Mouse (Mus musculus): ENCODE results near the gene Tmprss12. TPM values are rescaled to one million over a fixed set of nuclear protein-coding genes. Genes with fewer than 3 reads are reported as not detected.

The Tmprss12 gene
- not detected in 2 replicates for polyA plus RNA-seq (2012; rRNA removed)

- H3K4me3 ChIP-seq (ENCODE audit: low read depth, low read length) = no peak within 1 kb of the TSS
- WGBS = 96% methylated on average over 20 of the region's 20 CpGs
- no peaks in the 10 kb centered on the region for H3K36me3 ChIP-seq (ENCODE audit: control insufficient read depth, insufficient read depth, low read length)
- H3K27ac ChIP-seq (ENCODE audit: insufficient read depth, low read depth, low read length) = no peak within 1 kb of the TSS
- no peaks in the 10 kb centered on the region for H3K4me1 ChIP-seq (ENCODE audit: control insufficient read depth, insufficient read depth, insufficient read length, low read length)
- TF ChIP-seq POLR2A (IDR thresholded peaks at IDR 0.05; ENCODE audit: low read depth, low read length) (no peak), CTCF (IDR thresholded peaks at IDR 0.05; ENCODE audit: extremely low read depth, insufficient read length, insufficient replicate concordance, low read depth, low read length) (no peak)
- no peaks in the 10 kb centered on the region for H3K27me3 ChIP-seq (ENCODE audit: control insufficient read depth, insufficient read depth, low read length)
Observed at GRCm38 (mm10) chr15:100280626-100281025, at the start of gene Tmprss12. Tmprss12 (plus strand) TSS chr15:100280837.

DNA sequence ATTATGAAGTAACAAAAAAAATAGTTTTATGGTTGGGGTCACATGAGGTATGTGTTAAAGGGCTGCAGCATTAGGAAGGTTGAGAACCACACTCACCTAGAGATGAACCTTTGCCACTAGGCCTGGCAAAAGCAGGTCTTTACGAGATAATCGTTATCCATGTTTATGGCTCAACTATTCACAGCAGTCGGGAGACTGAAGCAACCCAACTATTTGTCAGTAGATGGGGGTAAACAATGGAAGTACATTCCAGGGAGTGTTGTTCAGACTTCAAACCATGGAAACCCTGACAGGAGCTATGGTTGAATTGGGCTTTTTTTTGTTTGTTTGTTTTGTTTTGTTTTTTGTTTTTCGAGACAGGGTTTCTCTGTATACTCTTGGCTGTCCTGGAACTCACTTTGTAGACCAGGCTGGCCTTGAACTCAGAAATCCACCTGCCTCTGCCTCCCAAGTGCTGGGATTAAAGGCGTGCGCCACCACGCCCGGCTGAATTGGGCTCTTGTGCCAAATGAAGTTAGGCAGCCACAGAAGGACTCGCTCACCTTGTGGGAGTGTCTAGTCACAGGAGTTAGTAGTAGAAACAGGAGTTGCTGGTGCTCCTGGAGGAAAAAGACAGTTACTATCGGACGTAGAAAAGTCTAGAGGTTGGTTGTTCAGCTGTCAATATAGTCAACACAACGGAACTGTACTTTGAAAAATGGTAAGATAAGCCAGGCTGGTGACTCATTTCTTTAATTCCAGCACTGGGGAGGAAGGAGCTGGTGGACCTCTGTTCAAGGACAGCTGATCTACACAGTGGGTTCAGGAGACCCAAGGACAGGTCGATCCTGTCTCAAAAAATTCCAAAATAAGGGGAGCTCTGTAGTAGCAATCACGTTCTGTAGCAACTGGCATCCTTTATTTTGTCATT is 48.8 kb upstream of the Tmprss12 start:
- H3K4me1 ChIP-seq (ENCODE audit: control insufficient read depth, insufficient read depth, insufficient read length, low read length) = peaks cover 11% of the 10 kb centered on the region; the same call in 1 of the 2 replicates
- H3K27ac ChIP-seq (ENCODE audit: insufficient read depth, low read depth, low read length) = peak overlapping the region; percentile 68
- no peak overlapping the region for H3K4me3 ChIP-seq (ENCODE audit: low read depth, low read length)
- peaks cover 25% of the 10 kb centered on the region for H3K36me3 ChIP-seq (ENCODE audit: control insufficient read depth, insufficient read depth, low read length)
- H3K27me3 ChIP-seq (ENCODE audit: control insufficient read depth, insufficient read depth, low read length) = no peaks in the 10 kb centered on the region
- 42% methylated on average over 14 of the region's 14 CpGs for WGBS
- TF ChIP-seq CTCF (IDR thresholded peaks at IDR 0.05; ENCODE audit: extremely low read depth, insufficient read length, insufficient replicate concordance, low read depth, low read length) = no peak

GRCm38 (mm10) chr15:100235208-100235965 is 45.2 kb upstream of the Tmprss12 start:
- TF ChIP-seq POLR2A (IDR thresholded peaks at IDR 0.05; ENCODE audit: low read depth, low read length) = no peak
- no peak for TF ChIP-seq CTCF (IDR thresholded peaks at IDR 0.05; ENCODE audit: extremely low read depth, insufficient read length, insufficient replicate concordance, low read depth, low read length)
- Histone ChIP-seq H3K27me3 (ENCODE audit: control insufficient read depth, insufficient read depth, low read length) (no peaks in the 10 kb centered on the region), H3K36me3 (ENCODE audit: control insufficient read depth, insufficient read depth, low read length) (peaks cover 40% of the 10 kb centered on the region), H3K4me3 (ENCODE audit: low read depth, low read length) (no peak overlapping the region), H3K27ac (ENCODE audit: insufficient read depth, low read depth, low read length) (no peak overlapping the region), H3K4me1 (ENCODE audit: control insufficient read depth, insufficient read depth, insufficient read length, low read length) (peaks cover 9% of the 10 kb centered on the region; the same call in 1 of the 2 replicates)
- WGBS = 82% methylated on average over 12 of the region's 12 CpGs

GRCm38 (mm10) chr15:100236952-100237351 is 43.7 kb upstream of the Tmprss12 start:
- 74% methylated on average over 6 of the region's 6 CpGs for WGBS
- Histone ChIP-seq H3K4me3 (ENCODE audit: low read depth, low read length) (no peak overlapping the region), H3K4me1 (ENCODE audit: control insufficient read depth, insufficient read depth, insufficient read length, low read length) (peaks cover 3% of the 10 kb centered on the region; the same call in 1 of the 2 replicates), H3K27me3 (ENCODE audit: control insufficient read depth, insufficient read depth, low read length) (no peaks in the 10 kb centered on the region), H3K27ac (ENCODE audit: insufficient read depth, low read depth, low read length) (no peak overlapping the region), H3K36me3 (ENCODE audit: control insufficient read depth, insufficient read depth, low read length) (peaks cover 45% of the 10 kb centered on the region)
- no peak for TF ChIP-seq CTCF (IDR thresholded peaks at IDR 0.05; ENCODE audit: extremely low read depth, insufficient read length, insufficient replicate concordance, low read depth, low read length)
- no peak for TF ChIP-seq POLR2A (IDR thresholded peaks at IDR 0.05; ENCODE audit: low read depth, low read length)

DNA sequence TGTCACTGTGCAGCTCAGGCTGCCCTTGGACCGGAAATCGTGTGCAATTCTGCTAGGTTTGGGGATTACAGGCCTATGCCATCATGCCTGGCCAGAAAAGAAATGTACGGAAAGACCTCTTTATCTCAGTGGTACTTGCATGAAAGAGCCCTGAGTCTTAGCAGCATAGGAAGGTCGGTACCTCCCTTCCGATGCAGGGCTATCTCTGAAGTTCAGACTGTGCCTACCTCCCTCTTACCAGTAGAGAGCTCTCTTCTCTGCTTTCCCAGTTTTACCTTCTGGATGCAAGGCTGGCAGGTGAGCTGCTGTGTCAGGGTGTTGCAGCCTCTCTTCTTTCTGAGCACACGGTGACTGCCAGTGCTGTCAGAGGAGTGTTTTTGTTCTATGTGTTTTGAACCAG is 38.9 kb upstream of the Tmprss12 start:
- no peaks in the 10 kb centered on the region for H3K27me3 ChIP-seq (ENCODE audit: control insufficient read depth, insufficient read depth, low read length)
- H3K27ac ChIP-seq (ENCODE audit: insufficient read depth, low read depth, low read length) = no peak overlapping the region
- TF ChIP-seq CTCF (IDR thresholded peaks at IDR 0.05; ENCODE audit: extremely low read depth, insufficient read length, insufficient replicate concordance, low read depth, low read length) = no peak
- TF ChIP-seq POLR2A (IDR thresholded peaks at IDR 0.05; ENCODE audit: low read depth, low read length) = no peak
- H3K36me3 ChIP-seq (ENCODE audit: control insufficient read depth, insufficient read depth, low read length) = peaks cover 54% of the 10 kb centered on the region
- no peaks in the 10 kb centered on the region for H3K4me1 ChIP-seq (ENCODE audit: control insufficient read depth, insufficient read depth, insufficient read length, low read length)
- 88% methylated on average over 6 of the region's 6 CpGs for WGBS
- H3K4me3 ChIP-seq (ENCODE audit: low read depth, low read length) = no peak overlapping the region

DNA sequence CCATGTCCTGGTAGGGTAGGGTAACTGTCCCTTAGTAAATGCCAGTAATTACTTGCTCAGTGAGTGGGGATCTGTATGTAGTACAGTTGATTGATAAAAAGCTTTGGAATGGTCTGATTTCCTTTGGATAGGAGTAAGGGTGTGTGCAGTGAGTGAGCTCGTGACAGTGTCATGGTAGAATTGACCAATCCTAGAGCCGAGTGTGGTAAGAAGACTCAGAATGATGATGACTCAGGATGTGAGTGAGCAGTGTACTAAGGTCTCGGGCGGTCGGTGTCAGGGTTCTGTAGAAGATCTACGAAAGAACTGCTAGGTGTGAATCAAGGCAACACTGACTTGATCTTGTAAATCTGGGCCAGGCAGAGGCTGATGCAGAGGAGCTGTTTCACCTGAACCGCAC is 34.7 kb upstream of the Tmprss12 start:
- Histone ChIP-seq H3K36me3 (ENCODE audit: control insufficient read depth, insufficient read depth, low read length) (peaks cover 59% of the 10 kb centered on the region), H3K27ac (ENCODE audit: insufficient read depth, low read depth, low read length) (no peak overlapping the region), H3K4me3 (ENCODE audit: low read depth, low read length) (no peak overlapping the region), H3K4me1 (ENCODE audit: control insufficient read depth, insufficient read depth, insufficient read length, low read length) (no peaks in the 10 kb centered on the region), H3K27me3 (ENCODE audit: control insufficient read depth, insufficient read depth, low read length) (no peaks in the 10 kb centered on the region)
- TF ChIP-seq POLR2A (IDR thresholded peaks at IDR 0.05; ENCODE audit: low read depth, low read length) (no peak), CTCF (IDR thresholded peaks at IDR 0.05; ENCODE audit: extremely low read depth, insufficient read length, insufficient replicate concordance, low read depth, low read length) (no peak)
- WGBS = 95% methylated on average over 7 of the region's 7 CpGs

GRCm38 (mm10) chr15:100247296-100247695 is 33.3 kb upstream of the Tmprss12 start:
- TF ChIP-seq CTCF (IDR thresholded peaks at IDR 0.05; ENCODE audit: extremely low read depth, insufficient read length, insufficient replicate concordance, low read depth, low read length) (no peak), POLR2A (IDR thresholded peaks at IDR 0.05; ENCODE audit: low read depth, low read length) (no peak)
- H3K4me3 ChIP-seq (ENCODE audit: low read depth, low read length) = no peak overlapping the region
- H3K27me3 ChIP-seq (ENCODE audit: control insufficient read depth, insufficient read depth, low read length) = no peaks in the 10 kb centered on the region
- no peak overlapping the region for H3K27ac ChIP-seq (ENCODE audit: insufficient read depth, low read depth, low read length)
- no peaks in the 10 kb centered on the region for H3K4me1 ChIP-seq (ENCODE audit: control insufficient read depth, insufficient read depth, insufficient read length, low read length)
- 88% methylated on average over 9 of the region's 9 CpGs for WGBS
- peaks cover 65% of the 10 kb centered on the region for H3K36me3 ChIP-seq (ENCODE audit: control insufficient read depth, insufficient read depth, low read length)

All from small intestine, adult 2 months (tissue).